Mouse (Mus musculus): ENCODE results near the gene 9130023H24Rik. TPM values are rescaled to one million over a fixed set of nuclear protein-coding genes. Genes with fewer than 3 reads are reported as not detected.

Gene 9130023H24Rik
- polyA plus RNA-seq, 1 experiment from 2014 or later: 6.5 TPM

DNA sequence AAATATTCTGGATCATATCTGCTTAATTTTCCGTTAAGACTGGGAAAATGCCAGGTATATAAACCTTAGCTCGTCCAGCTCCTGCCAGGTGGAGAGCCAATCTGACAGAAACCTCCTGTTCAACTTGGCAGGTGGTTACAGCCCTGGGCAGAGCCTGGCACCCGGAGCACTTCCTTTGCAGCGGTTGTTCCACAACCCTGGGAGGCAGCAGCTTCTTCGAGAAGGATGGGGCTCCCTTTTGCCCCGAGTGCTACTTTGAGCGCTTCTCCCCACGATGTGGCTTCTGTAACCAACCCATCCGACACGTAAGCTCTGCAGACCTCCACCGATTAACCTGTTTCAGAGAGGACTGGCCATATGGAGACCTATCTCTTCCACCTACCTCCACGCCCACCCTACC is 14.1 kb upstream of the 9130023H24Rik start:
- Histone ChIP-seq H3K4me2 (ENCODE audit: low read length) (peak overlapping the region; percentile 35), H3K4me3 (ENCODE audit: low read depth, low read length) (no peak overlapping the region), H3K4me1 (replicated peaks; ENCODE audit: control insufficient read depth, insufficient read depth, low read length) (peaks cover 23% of the 10 kb centered on the region; the same call in 1 of the 2 replicates), H3K27ac (ENCODE audit: low read depth) (no peak overlapping the region), H3K9ac (ENCODE audit: low read length) (no peak overlapping the region), H3K27me3 (replicated peaks; ENCODE audit: control insufficient read depth, insufficient read depth, low read length) (no peaks in the 10 kb centered on the region), H3K36me3 (ENCODE audit: control insufficient read depth, insufficient read depth, low read length) (peaks cover 51% of the 10 kb centered on the region), H3K9me3 (ENCODE audit: control insufficient read depth, low read length) (no peaks in the 10 kb centered on the region)
- WGBS: 49% methylated on average over 12 of the region's 12 CpGs
- DNase-seq (ENCODE audit: low spot score) (no peak), ATAC-seq (replicated peaks; ENCODE audit: low FRiP score, low TSS enrichment, low read depth) (no peak)

DNA sequence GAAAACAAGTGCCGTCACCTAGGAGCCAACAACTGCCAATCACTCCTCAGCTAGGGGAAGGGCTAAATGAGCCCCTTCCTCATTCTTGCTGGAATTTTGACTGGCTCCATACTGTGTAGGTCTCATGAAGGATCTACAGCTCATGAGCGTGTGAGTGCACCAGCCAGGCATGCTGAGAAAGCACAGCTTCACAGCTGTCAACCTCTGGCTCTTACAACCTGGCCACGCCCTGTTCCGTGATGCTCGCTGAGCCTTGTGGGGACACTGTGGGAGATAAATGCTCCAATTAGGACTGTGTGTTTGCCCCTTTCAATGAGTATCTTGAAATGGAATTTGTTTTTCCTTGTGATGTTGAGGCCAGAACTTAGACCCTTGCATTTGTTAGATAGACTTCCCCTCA is 12.2 kb upstream of the 9130023H24Rik start:
- H3K27ac ChIP-seq (ENCODE audit: low read depth): no peak overlapping the region
- H3K4me3 ChIP-seq (ENCODE audit: low read depth, low read length): no peak overlapping the region
- no peak for ATAC-seq (replicated peaks; ENCODE audit: low FRiP score, low TSS enrichment, low read depth)

GRCm38 (mm10) chr7:128248081-128249042 is 10.5 kb upstream of the 9130023H24Rik start:
- H3K27me3 ChIP-seq (replicated peaks; ENCODE audit: control insufficient read depth, insufficient read depth, low read length): no peaks in the 10 kb centered on the region
- H3K36me3 ChIP-seq (ENCODE audit: control insufficient read depth, insufficient read depth, low read length): peaks cover 56% of the 10 kb centered on the region
- ATAC-seq (replicated peaks; ENCODE audit: low FRiP score, low TSS enrichment, low read depth) (no peak), DNase-seq (ENCODE audit: low spot score) (no peak)
- WGBS: 81% methylated on average over 10 of the region's 10 CpGs
- peaks cover 28% of the 10 kb centered on the region; the same call in 1 of the 2 replicates for H3K4me1 ChIP-seq (replicated peaks; ENCODE audit: control insufficient read depth, insufficient read depth, low read length)
- peak overlapping the region; percentile 54 for H3K4me3 ChIP-seq (ENCODE audit: low read depth, low read length)
- peak overlapping the region; percentile 67 for H3K4me2 ChIP-seq (ENCODE audit: low read length)
- no peaks in the 10 kb centered on the region for H3K9me3 ChIP-seq (ENCODE audit: control insufficient read depth, low read length)
- H3K9ac ChIP-seq (ENCODE audit: low read length): peak overlapping the region; percentile 78
- no peak overlapping the region; the same call in 1 of the 2 replicates for H3K27ac ChIP-seq (ENCODE audit: low read depth)

More for the DNA sequence above, 12.2 kb upstream of the 9130023H24Rik start:
- Histone ChIP-seq H3K9me3 (ENCODE audit: control insufficient read depth, low read length) (no peaks in the 10 kb centered on the region), H3K27me3 (replicated peaks; ENCODE audit: control insufficient read depth, insufficient read depth, low read length) (no peaks in the 10 kb centered on the region), H3K4me2 (ENCODE audit: low read length) (peak overlapping the region; percentile 13; the same call in 1 of the 2 replicates), H3K4me1 (replicated peaks; ENCODE audit: control insufficient read depth, insufficient read depth, low read length) (peaks cover 28% of the 10 kb centered on the region; the same call in 1 of the 2 replicates), H3K36me3 (ENCODE audit: control insufficient read depth, insufficient read depth, low read length) (peaks cover 54% of the 10 kb centered on the region), H3K9ac (ENCODE audit: low read length) (no peak overlapping the region)
- DNase-seq (ENCODE audit: low spot score): no peak
- WGBS: 86% methylated on average over 5 of the region's 5 CpGs

DNA sequence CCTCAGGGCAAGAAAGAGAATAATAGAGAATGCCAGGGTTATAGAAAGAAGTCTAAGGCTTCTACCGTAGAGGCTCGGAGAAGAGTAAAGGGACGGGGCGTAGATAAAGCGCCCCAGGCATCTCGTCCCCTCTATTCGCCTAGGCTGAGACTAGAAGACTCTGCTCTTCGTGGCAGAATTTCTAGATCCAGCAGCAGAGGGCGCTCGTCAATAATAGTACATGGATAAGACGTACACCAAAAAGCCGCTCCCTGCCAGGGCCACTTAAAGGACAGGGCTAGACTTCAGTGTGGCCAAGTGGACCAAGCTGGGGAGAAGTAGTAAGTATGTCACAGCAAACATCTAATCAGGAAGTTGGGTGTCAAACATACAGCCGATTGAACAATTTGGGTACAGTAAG is 9.6 kb upstream of the 9130023H24Rik start:
- Histone ChIP-seq H3K27ac (ENCODE audit: low read depth) (peak overlapping the region; percentile 89), H3K27me3 (replicated peaks; ENCODE audit: control insufficient read depth, insufficient read depth, low read length) (no peaks in the 10 kb centered on the region), H3K36me3 (ENCODE audit: control insufficient read depth, insufficient read depth, low read length) (peaks cover 58% of the 10 kb centered on the region), H3K4me1 (replicated peaks; ENCODE audit: control insufficient read depth, insufficient read depth, low read length) (peaks cover 28% of the 10 kb centered on the region; the same call in 1 of the 2 replicates), H3K4me3 (ENCODE audit: low read depth, low read length) (peak overlapping the region; percentile 54), H3K9me3 (ENCODE audit: control insufficient read depth, low read length) (no peaks in the 10 kb centered on the region), H3K9ac (ENCODE audit: low read length) (peak overlapping the region; percentile 78), H3K4me2 (ENCODE audit: low read length) (peak overlapping the region; percentile 67)
- ATAC-seq (replicated peaks; ENCODE audit: low FRiP score, low TSS enrichment, low read depth): peak; percentile 65
- peak; percentile 93 for DNase-seq (ENCODE audit: low spot score)
- 2% methylated on average over 13 of the region's 13 CpGs for WGBS

DNA sequence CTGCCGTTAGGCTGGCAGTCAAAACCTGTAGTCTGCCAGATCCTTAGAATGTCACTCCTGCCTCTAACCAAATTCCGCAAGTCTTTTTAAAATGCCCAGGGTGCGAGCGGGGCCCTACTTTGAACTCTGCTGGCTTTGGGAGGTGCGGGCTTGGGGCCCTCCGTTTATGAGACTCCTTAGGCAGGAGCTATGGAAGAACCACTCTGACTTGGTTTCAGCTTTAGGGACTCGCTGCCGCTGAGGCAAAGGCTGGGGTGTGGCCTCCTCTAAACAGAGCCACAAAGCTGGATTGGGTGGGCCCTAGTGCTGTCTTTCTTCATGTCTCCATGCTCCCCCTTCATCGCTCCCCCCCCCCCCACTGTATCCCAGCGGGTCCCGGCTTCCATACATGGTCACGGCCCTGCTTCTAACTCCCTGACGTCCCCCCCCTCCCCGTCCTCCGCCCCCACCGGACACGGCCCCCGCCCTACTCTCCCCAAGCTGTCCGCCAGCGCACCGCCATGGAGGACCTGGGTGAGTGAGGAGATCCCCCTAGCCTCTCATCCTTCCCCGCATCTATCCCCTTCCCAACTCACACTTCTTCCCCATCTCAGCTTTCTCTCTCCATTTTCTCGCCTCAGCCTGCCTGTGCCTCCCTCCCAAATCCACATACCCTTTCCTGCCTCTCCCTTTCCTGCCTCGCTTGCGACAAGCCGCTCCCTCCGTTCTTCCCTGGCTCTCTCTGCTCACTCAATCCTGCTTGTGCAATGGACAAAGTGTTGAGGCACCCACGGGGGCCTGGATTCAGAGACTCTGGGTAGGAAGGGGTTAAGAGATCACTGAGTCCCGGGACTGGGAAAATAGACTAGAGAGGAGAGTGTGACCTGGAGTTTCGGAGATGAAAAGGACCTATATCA is 8.9 kb upstream of the 9130023H24Rik start, which contains the start of gene Tgfb1i1:
Gene Tgfb1i1 (plus strand): TSS at position 317 of the 896 bp plus-strand sequence.
- WGBS: 1% methylated on average over 29 of the region's 30 CpGs
- Histone ChIP-seq H3K9me3 (ENCODE audit: control insufficient read depth, low read length) (no peaks in the 10 kb centered on the region), H3K9ac (ENCODE audit: low read length) (peak within 1 kb of the TSS; percentile 78), H3K4me3 (ENCODE audit: low read depth, low read length) (peak within 1 kb of the TSS; percentile 54), H3K27me3 (replicated peaks; ENCODE audit: control insufficient read depth, insufficient read depth, low read length) (no peaks in the 10 kb centered on the region), H3K36me3 (ENCODE audit: control insufficient read depth, insufficient read depth, low read length) (peaks cover 57% of the 10 kb centered on the region), H3K4me1 (replicated peaks; ENCODE audit: control insufficient read depth, insufficient read depth, low read length) (peaks cover 23% of the 10 kb centered on the region; the same call in 1 of the 2 replicates), H3K4me2 (ENCODE audit: low read length) (peak within 1 kb of the TSS; percentile 67), H3K27ac (ENCODE audit: low read depth) (peak within 1 kb of the TSS; percentile 89)
- ATAC-seq (replicated peaks; ENCODE audit: low FRiP score, low TSS enrichment, low read depth) (peak; percentile 87), DNase-seq (ENCODE audit: low spot score) (peak; percentile 79)

DNA sequence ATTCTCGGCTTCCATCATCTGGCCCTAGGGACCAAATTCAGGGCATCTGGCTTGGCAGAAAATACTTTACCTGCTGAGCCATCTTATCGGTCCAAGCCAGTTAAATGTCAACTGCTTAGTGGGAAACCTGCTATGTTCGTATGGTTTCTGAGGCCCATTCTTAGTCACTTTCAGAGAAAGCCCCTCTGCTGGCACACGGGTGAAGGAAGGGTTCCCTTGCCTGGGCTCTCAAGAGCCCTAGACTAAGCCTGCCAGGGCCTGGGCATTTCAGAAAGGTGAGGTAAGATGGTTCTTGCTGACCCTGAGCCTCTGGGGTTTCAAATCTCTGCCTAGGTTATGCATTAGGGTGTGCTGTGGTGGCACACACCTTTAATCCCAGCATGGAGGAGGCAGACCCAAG is 7.7 kb upstream of the 9130023H24Rik start:
- peaks cover 23% of the 10 kb centered on the region; the same call in 1 of the 2 replicates for H3K4me1 ChIP-seq (replicated peaks; ENCODE audit: control insufficient read depth, insufficient read depth, low read length)
- no peak for DNase-seq (ENCODE audit: low spot score)
- H3K4me2 ChIP-seq (ENCODE audit: low read length): no peak overlapping the region
- H3K27ac ChIP-seq (ENCODE audit: low read depth): peak overlapping the region; percentile 89
- no peak for ATAC-seq (replicated peaks; ENCODE audit: low FRiP score, low TSS enrichment, low read depth)
- no peaks in the 10 kb centered on the region for H3K9me3 ChIP-seq (ENCODE audit: control insufficient read depth, low read length)
- WGBS: 87% methylated on average over 4 of the region's 4 CpGs
- H3K4me3 ChIP-seq (ENCODE audit: low read depth, low read length): no peak overlapping the region
- no peak overlapping the region for H3K9ac ChIP-seq (ENCODE audit: low read length)
- H3K27me3 ChIP-seq (replicated peaks; ENCODE audit: control insufficient read depth, insufficient read depth, low read length): no peaks in the 10 kb centered on the region
- H3K36me3 ChIP-seq (ENCODE audit: control insufficient read depth, insufficient read depth, low read length): peaks cover 59% of the 10 kb centered on the region

DNA sequence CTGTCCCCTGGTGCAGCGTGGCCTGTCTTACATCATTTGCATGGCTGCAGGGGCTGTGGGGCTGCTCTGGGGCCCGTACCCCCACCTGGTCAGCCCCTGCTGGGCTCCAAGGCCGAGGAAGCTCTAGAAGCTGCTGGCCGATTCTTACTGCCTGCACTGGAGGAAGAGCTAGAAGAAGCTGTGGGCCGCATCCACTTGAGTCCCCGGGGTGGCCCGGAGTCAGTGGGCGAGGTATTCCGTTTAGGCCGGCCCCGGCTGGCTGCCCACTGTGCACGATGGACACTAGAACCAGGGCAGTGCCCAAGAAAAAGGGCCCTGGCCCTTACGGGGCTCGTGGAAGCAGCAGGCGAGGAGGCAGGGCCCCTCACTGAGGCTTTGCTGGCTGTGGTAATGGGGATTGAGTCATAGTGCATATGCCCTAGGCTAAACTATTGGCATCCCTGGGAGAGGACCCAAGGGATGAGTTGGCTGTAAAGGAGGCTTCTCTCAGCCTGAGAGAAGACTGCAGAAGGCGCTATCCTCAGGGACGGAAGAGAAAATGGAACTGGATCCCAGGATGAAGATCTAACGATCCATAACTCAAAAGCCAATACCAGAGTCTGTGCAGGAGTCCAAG is 6.7 kb upstream of the 9130023H24Rik start:
- DNase-seq (ENCODE audit: low spot score) (no peak), ATAC-seq (replicated peaks; ENCODE audit: low FRiP score, low TSS enrichment, low read depth) (no peak)
- H3K4me2 ChIP-seq (ENCODE audit: low read length): no peak overlapping the region
- H3K4me3 ChIP-seq (ENCODE audit: low read depth, low read length): no peak overlapping the region
- no peak overlapping the region for H3K9ac ChIP-seq (ENCODE audit: low read length)
- peaks cover 21% of the 10 kb centered on the region; the same call in 1 of the 2 replicates for H3K4me1 ChIP-seq (replicated peaks; ENCODE audit: control insufficient read depth, insufficient read depth, low read length)
- no peaks in the 10 kb centered on the region for H3K9me3 ChIP-seq (ENCODE audit: control insufficient read depth, low read length)
- H3K27ac ChIP-seq (ENCODE audit: low read depth): no peak overlapping the region
- no peaks in the 10 kb centered on the region for H3K27me3 ChIP-seq (replicated peaks; ENCODE audit: control insufficient read depth, insufficient read depth, low read length)
- 84% methylated on average over 18 of the region's 18 CpGs for WGBS
- H3K36me3 ChIP-seq (ENCODE audit: control insufficient read depth, insufficient read depth, low read length): peaks cover 57% of the 10 kb centered on the region

- Histone ChIP-seq H3K9ac (ENCODE audit: low read length) (no peak overlapping the region), H3K9me3 (ENCODE audit: control insufficient read depth, low read length) (no peaks in the 10 kb centered on the region), H3K4me1 (replicated peaks; ENCODE audit: control insufficient read depth, insufficient read depth, low read length) (peaks cover 27% of the 10 kb centered on the region; the same call in 1 of the 2 replicates), H3K4me3 (ENCODE audit: low read depth, low read length) (no peak overlapping the region), H3K36me3 (ENCODE audit: control insufficient read depth, insufficient read depth, low read length) (peaks cover 52% of the 10 kb centered on the region), H3K27ac (ENCODE audit: low read depth) (no peak overlapping the region; the same call in 1 of the 2 replicates), H3K27me3 (replicated peaks; ENCODE audit: control insufficient read depth, insufficient read depth, low read length) (no peaks in the 10 kb centered on the region), H3K4me2 (ENCODE audit: low read length) (no peak overlapping the region)
- WGBS: 56% methylated on average over 10 of the region's 10 CpGs
- ATAC-seq (replicated peaks; ENCODE audit: low FRiP score, low TSS enrichment, low read depth): no peak
- DNase-seq (ENCODE audit: low spot score): no peak
These were observed 6.1 kb upstream of the 9130023H24Rik start for GRCm38 (mm10) chr7:128243921-128244320.

Measured in intestine, embryonic 14.5 days (tissue).